Mouse (Mus musculus): Measurements from ENCODE around the gene Kank2. TPM values are rescaled to one million over a fixed set of nuclear protein-coding genes. Genes with fewer than 3 reads are reported as not detected.

Gene Kank2
- polyA plus RNA-seq, 1 experiment from 2014 or later, result 19.9 TPM

Small RNAs within 50 kb of the gene (microRNA-seq; reads per million reads assigned to microRNA genes)
- 8.4 reads per million, percentile 22 among the genes with 10 or more reads in this experiment for gene Mir7083

Other genes starting within 250 kb of the Kank2 start
- gene Timm29, start 206.0 kb downstream of the Kank2 start, polyA plus RNA-seq (2016; fragmentation: Nextera tagmentation; extraction: Ambion mirVana), result 38.1 and 38.3 TPM in 2 replicates
- gene Yipf2, start 205.9 kb downstream of the Kank2 start, polyA plus RNA-seq (2016; fragmentation: Nextera tagmentation; extraction: Ambion mirVana), result 20.2 and 21.1 TPM in 2 replicates
- gene Smarca4, start 182.6 kb downstream of the Kank2 start, polyA plus RNA-seq (2016; fragmentation: Nextera tagmentation; extraction: Ambion mirVana), result 120 and 125 TPM in 2 replicates
- gene Ldlr, start 75.3 kb downstream of the Kank2 start, polyA plus RNA-seq (2016; fragmentation: Nextera tagmentation; extraction: Ambion mirVana), result 37.3 and 38.5 TPM in 2 replicates
- 152 and 161 TPM in 2 replicates for gene Spc24, start 38.4 kb downstream of the Kank2 start, polyA plus RNA-seq (2016; fragmentation: Nextera tagmentation; extraction: Ambion mirVana)
- 0.99 and 1.1 TPM in 2 replicates for gene Angptl8, start 36.8 kb upstream of the Kank2 start, polyA plus RNA-seq (2016; fragmentation: Nextera tagmentation; extraction: Ambion mirVana)
- 38.3 and 38.9 TPM in 2 replicates for gene Dock6, start 53.9 kb upstream of the Kank2 start, polyA plus RNA-seq (2016; fragmentation: Nextera tagmentation; extraction: Ambion mirVana)
- gene Rab3d, start 119.4 kb upstream of the Kank2 start, polyA plus RNA-seq (2016; fragmentation: Nextera tagmentation; extraction: Ambion mirVana), result 7.3 and 8.8 TPM in 2 replicates
- 5.2 and 5.7 TPM in 2 replicates for gene Ccdc159, start 128.7 kb upstream of the Kank2 start, polyA plus RNA-seq (2016; fragmentation: Nextera tagmentation; extraction: Ambion mirVana)
- 33.4 and 39.4 TPM in 2 replicates for gene Tmem205, start 128.8 kb upstream of the Kank2 start, polyA plus RNA-seq (2016; fragmentation: Nextera tagmentation; extraction: Ambion mirVana)
- 9.3 and 11.9 TPM in 2 replicates for gene Plppr2, start 138.3 kb upstream of the Kank2 start, polyA plus RNA-seq (2016; fragmentation: Nextera tagmentation; extraction: Ambion mirVana)
- 7.3 and 7.4 TPM in 2 replicates for gene Swsap1, start 157.0 kb upstream of the Kank2 start, polyA plus RNA-seq (2016; fragmentation: Nextera tagmentation; extraction: Ambion mirVana)
- 6.9 and 8.1 TPM in 2 replicates for gene Epor, start 164.8 kb upstream of the Kank2 start, polyA plus RNA-seq (2016; fragmentation: Nextera tagmentation; extraction: Ambion mirVana)
- 1.8 and 2.6 TPM in 2 replicates for gene Rgl3, start 190.7 kb upstream of the Kank2 start, polyA plus RNA-seq (2016; fragmentation: Nextera tagmentation; extraction: Ambion mirVana)
- gene Ccdc151, start 203.9 kb upstream of the Kank2 start, polyA plus RNA-seq (2016; fragmentation: Nextera tagmentation; extraction: Ambion mirVana), result 1.9 TPM in 2 replicates
- gene Prkcsh, start 204.1 kb upstream of the Kank2 start, polyA plus RNA-seq (2016; fragmentation: Nextera tagmentation; extraction: Ambion mirVana), result 108 TPM in 2 replicates

Measured in limb, embryonic 12.5 days (tissue).